Mouse (Mus musculus) stomach, postnatal 0 days (tissue): ENCODE data around the gene Necab3. TPM values are rescaled to one million over a fixed set of nuclear protein-coding genes. Genes with fewer than 3 reads are reported as not detected.
A peak's percentile ranks its signal among the peaks of the same experiment; 100 is the strongest.

Experiments
- ATAC-seq: fragments of 200-750 bp; cut with Nextera tagmentation; 2 replicates; pipeline ENCODE4 v1.8.0; 2017; ENCODE audit not compliant: low FRiP score, low TSS enrichment
- DNase-seq: peaks from one replicate; pipeline ENCODE4 v3.0.0-alpha.2; 2016; ENCODE audit warnings: low spot score
- H3K27ac ChIP-seq: fragments of 300-500 bp; sonication (generic); replicated peaks from 2 replicates; pipeline ENCODE4 v1.5.1; 2014; ENCODE audit warnings: mild to moderate bottlenecking, control low read depth
- H3K27me3 ChIP-seq: fragments of 300-500 bp; sonication (generic); 2 replicates; pipeline ENCODE4 v1.6.1; 2014; ENCODE audit warnings: low read length; ENCODE audit not compliant: control insufficient read depth, insufficient read depth
- H3K36me3 ChIP-seq: fragments of 300-500 bp; sonication (generic); 2 replicates; pipeline ENCODE4 v1.6.1; 2014; ENCODE audit warnings: low read length, mixed read lengths; ENCODE audit not compliant: control insufficient read depth, insufficient read depth
- H3K4me1 ChIP-seq: fragments of 300-500 bp; sonication (generic); replicated peaks from 2 replicates; pipeline ENCODE4 v1.6.1; 2014; ENCODE audit warnings: antibody characterized with exemption; ENCODE audit not compliant: control insufficient read depth, insufficient read depth
- H3K4me2 ChIP-seq: fragments of 300-500 bp; sonication (generic); replicated peaks from 2 replicates; pipeline ENCODE4 v1.6.1; 2014; ENCODE audit warnings: low read depth, mild to moderate bottlenecking, control low read depth, moderate library complexity
- H3K4me3 ChIP-seq: fragments of 300-500 bp; sonication (generic); 2 replicates; pipeline ENCODE4 v1.5.1; 2014; ENCODE audit warnings: low read depth, low read length, control low read depth
- H3K9ac ChIP-seq: fragments of 300-500 bp; sonication (generic); 2 replicates; pipeline ENCODE4 v1.6.1; 2014; ENCODE audit warnings: mild to moderate bottlenecking, low read length, control low read depth, mixed read lengths
- H3K9me3 ChIP-seq: fragments of 300-500 bp; sonication (generic); 2 replicates; pipeline ENCODE4 v1.6.1; 2016; ENCODE audit warnings: low read length; ENCODE audit not compliant: control insufficient read depth
- CTCF ChIP-seq: IDR thresholded peaks from 2 replicates; pipeline ENCODE4 v1.5.1; 2016; ENCODE audit warnings: antibody characterized with exemption, low read depth, mild to moderate bottlenecking, moderate library complexity
- EP300 ChIP-seq: optimal IDR thresholded peaks from 2 replicates; pipeline ENCODE3; 2016; ENCODE audit warnings: antibody characterized with exemption
- WGBS: fragments of 180-500 bp; shearing (Covaris S2); extraction: QIAGEN DNeasy Blood & Tissue Kit; methylation state at CpG from one replicate; pipeline ENCODE4 v1.1.7; 2014; 5-methylcytosine and 5-hydroxymethylcytosine counted together
- polyA plus RNA-seq: library from polyadenylated mRNA; unstranded; fragments of >200 nt; fragmentation: Nextera tagmentation; extraction: Ambion mirVana; gene quantifications from 2 replicates; pipeline ENCODE4 v1.2.1, GENCODE M21; 2015

The Necab3 gene
- polyA plus RNA-seq, 1 experiment from 2014 or later: 0.70 TPM

DNA sequence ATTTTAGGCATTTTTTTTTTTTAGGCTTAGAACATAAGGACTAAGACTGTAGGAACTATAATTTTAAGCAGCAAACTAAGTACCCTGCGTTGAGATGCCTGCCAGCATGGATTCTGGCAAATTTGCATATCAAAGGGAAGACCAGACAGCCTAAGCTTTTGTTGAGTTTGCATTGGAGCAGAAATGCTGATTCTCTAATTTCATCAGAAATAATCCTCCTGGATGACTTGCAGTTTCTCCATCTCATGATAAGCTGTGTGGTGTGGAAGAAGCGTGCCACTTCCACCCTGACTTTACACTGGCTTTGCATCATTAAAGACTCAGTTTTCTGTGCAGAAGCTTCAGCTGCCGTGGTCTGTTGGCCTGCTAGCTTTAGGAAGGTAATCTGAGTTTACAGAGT lies 25.8 kb downstream of the Necab3 start:
- WGBS: 62% methylated on average over 3 of the region's 3 CpGs
- H3K4me2 ChIP-seq: no peak overlapping the region
- DNase-seq (no peak), ATAC-seq (no peak)
- no peak overlapping the region for H3K4me3 ChIP-seq
- H3K36me3 ChIP-seq: peaks cover 12% of the 10 kb centered on the region
- no peaks in the 10 kb centered on the region for H3K4me1 ChIP-seq
- H3K27me3 ChIP-seq: no peaks in the 10 kb centered on the region
- TF ChIP-seq EP300 (no peak), CTCF (no peak)
- no peak overlapping the region for H3K27ac ChIP-seq
- no peaks in the 10 kb centered on the region for H3K9me3 ChIP-seq
- no peak overlapping the region for H3K9ac ChIP-seq

- H3K27ac ChIP-seq: no peak overlapping the region
- 25% methylated on average over 3 of the region's 3 CpGs for WGBS
- TF ChIP-seq EP300: no peak
- no peak for TF ChIP-seq CTCF
- DNase-seq (peak; percentile 26), ATAC-seq (0 out of 2 replicates have a peak, but pooled peaks have one; percentile 47)
- H3K27me3 ChIP-seq: no peaks in the 10 kb centered on the region
- no peak overlapping the region for H3K9ac ChIP-seq
- peaks cover 11% of the 10 kb centered on the region for H3K36me3 ChIP-seq
- no peaks in the 10 kb centered on the region for H3K4me1 ChIP-seq
- H3K4me3 ChIP-seq: no peak overlapping the region
- H3K9me3 ChIP-seq: no peaks in the 10 kb centered on the region
- no peak overlapping the region for H3K4me2 ChIP-seq
Observed at GRCm38 (mm10) chr2:154526531-154526930, 32.2 kb downstream of the Necab3 start.

GRCm38 (mm10) chr2:154525285-154525684 lies 33.4 kb downstream of the Necab3 start:
- WGBS: 85% methylated on average over 2 of the region's 2 CpGs
- Histone ChIP-seq H3K4me2 (no peak overlapping the region), H3K27me3 (no peaks in the 10 kb centered on the region), H3K36me3 (peaks cover 8% of the 10 kb centered on the region), H3K27ac (no peak overlapping the region), H3K9me3 (no peaks in the 10 kb centered on the region), H3K9ac (no peak overlapping the region), H3K4me3 (no peak overlapping the region), H3K4me1 (no peaks in the 10 kb centered on the region)
- ATAC-seq (no peak), DNase-seq (no peak)
- TF ChIP-seq CTCF: no peak
- no peak for TF ChIP-seq EP300

GRCm38 (mm10) chr2:154522334-154522733 lies 36.4 kb downstream of the Necab3 start:
- Histone ChIP-seq H3K9me3 (no peaks in the 10 kb centered on the region), H3K27ac (no peak overlapping the region), H3K4me2 (no peak overlapping the region), H3K36me3 (peaks cover 5% of the 10 kb centered on the region), H3K4me1 (no peaks in the 10 kb centered on the region), H3K27me3 (no peaks in the 10 kb centered on the region), H3K4me3 (no peak overlapping the region), H3K9ac (no peak overlapping the region)
- ATAC-seq (no peak), DNase-seq (no peak)
- 92% methylated on average over 5 of the region's 5 CpGs for WGBS
- TF ChIP-seq CTCF: no peak
- TF ChIP-seq EP300: no peak

DNA sequence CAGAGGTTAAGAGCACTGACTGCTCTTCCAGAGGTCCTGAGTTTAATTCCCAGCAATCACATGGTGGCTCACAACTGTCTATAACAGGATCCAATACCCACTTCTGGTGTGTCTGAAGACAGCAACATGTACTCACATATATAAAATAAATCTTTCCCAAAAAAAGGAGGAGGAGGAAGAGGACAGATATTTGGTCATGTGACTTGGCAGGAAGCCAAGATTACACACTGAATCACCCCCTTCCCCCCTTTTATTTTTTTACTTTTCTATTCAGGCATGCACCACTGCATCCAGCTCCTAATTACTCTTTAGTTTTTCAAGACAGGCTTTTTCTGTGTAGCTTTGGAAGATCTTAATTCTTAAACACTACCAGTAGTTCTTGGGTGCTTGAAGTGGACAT lies 37.2 kb downstream of the Necab3 start:
- H3K27ac ChIP-seq: no peak overlapping the region
- no peak overlapping the region for H3K4me3 ChIP-seq
- ATAC-seq: no peak
- no peaks in the 10 kb centered on the region for H3K4me1 ChIP-seq
- TF ChIP-seq EP300 (no peak), CTCF (no peak)
- no peaks in the 10 kb centered on the region for H3K27me3 ChIP-seq
- no peak overlapping the region for H3K4me2 ChIP-seq
- H3K9me3 ChIP-seq: no peaks in the 10 kb centered on the region
- H3K9ac ChIP-seq: no peak overlapping the region
- no peak for DNase-seq
- peaks cover 5% of the 10 kb centered on the region for H3K36me3 ChIP-seq

- Histone ChIP-seq H3K9ac (no peak overlapping the region), H3K36me3 (no peaks in the 10 kb centered on the region), H3K9me3 (no peaks in the 10 kb centered on the region), H3K4me2 (no peak overlapping the region), H3K27me3 (no peaks in the 10 kb centered on the region), H3K4me1 (no peaks in the 10 kb centered on the region), H3K27ac (no peak overlapping the region), H3K4me3 (no peak overlapping the region)
- ATAC-seq (no peak), DNase-seq (no peak)
- WGBS: 85% methylated on average over 5 of the region's 5 CpGs
- TF ChIP-seq EP300: no peak
- TF ChIP-seq CTCF: no peak
Observed at GRCm38 (mm10) chr2:154517424-154517823, 41.3 kb downstream of the Necab3 start.
